Mouse (Mus musculus): ENCODE measurements around the gene Agrp. TPM values are rescaled to one million over a fixed set of nuclear protein-coding genes. Genes with fewer than 3 reads are reported as not detected.
"Not testable (repeated sequence)": the region's sequence is repeated elsewhere in the genome, so short reads cannot be mapped to it uniquely, and the experiment has no call there.

Gene Agrp
- polyA plus RNA-seq, 1 experiment from 2014 or later, result 0.73 TPM

GRCm38 (mm10) chr8:105575538-105575937 lies 61.7 kb downstream of the Agrp start:
- H3K9ac ChIP-seq (ENCODE audit: low read length), result no peak overlapping the region
- no peak overlapping the region for H3K27ac ChIP-seq (replicated peaks; ENCODE audit: low read depth, low read length)
- no peak overlapping the region for H3K4me3 ChIP-seq (ENCODE audit: low read depth, low read length)
- ATAC-seq (ENCODE audit: insufficient number of reproducible peaks, low FRiP score, low TSS enrichment, low read depth) (no peak), DNase-seq (ENCODE audit: low spot score) (no peak)
- H3K36me3 ChIP-seq (ENCODE audit: control insufficient read depth, insufficient read depth, low read length), result no peaks in the 10 kb centered on the region
- WGBS, result 68% methylated on average over 3 of the region's 3 CpGs
- no peaks in the 10 kb centered on the region for H3K27me3 ChIP-seq (ENCODE audit: control insufficient read depth, insufficient read depth, low read length)
- H3K9me3 ChIP-seq (ENCODE audit: control insufficient read depth, low read length), result no peaks in the 10 kb centered on the region
- H3K4me1 ChIP-seq (ENCODE audit: control insufficient read depth, insufficient read depth, low read length), result no peaks in the 10 kb centered on the region
- H3K4me2 ChIP-seq (ENCODE audit: low read depth, severe bottlenecking), result no peak overlapping the region

- H3K4me1 ChIP-seq (ENCODE audit: control insufficient read depth, insufficient read depth, low read length), result no peaks in the 10 kb centered on the region
- ATAC-seq (ENCODE audit: insufficient number of reproducible peaks, low FRiP score, low TSS enrichment, low read depth), result no peak
- no peak overlapping the region for H3K4me2 ChIP-seq (ENCODE audit: low read depth, severe bottlenecking)
- 52% methylated on average over 6 of the region's 6 CpGs for WGBS
- no peak overlapping the region for H3K4me3 ChIP-seq (ENCODE audit: low read depth, low read length)
- no peak for DNase-seq (ENCODE audit: low spot score)
- no peak overlapping the region for H3K9ac ChIP-seq (ENCODE audit: low read length)
- H3K36me3 ChIP-seq (ENCODE audit: control insufficient read depth, insufficient read depth, low read length), result no peaks in the 10 kb centered on the region
- no peaks in the 10 kb centered on the region for H3K9me3 ChIP-seq (ENCODE audit: control insufficient read depth, low read length)
- no peaks in the 10 kb centered on the region for H3K27me3 ChIP-seq (ENCODE audit: control insufficient read depth, insufficient read depth, low read length)
- H3K27ac ChIP-seq (replicated peaks; ENCODE audit: low read depth, low read length), result no peak overlapping the region
Observed at GRCm38 (mm10) chr8:105574741-105575140, 62.5 kb downstream of the Agrp start.

GRCm38 (mm10) chr8:105573427-105573826 lies 63.8 kb downstream of the Agrp start:
- Histone ChIP-seq H3K4me3 (ENCODE audit: low read depth, low read length) (no peak overlapping the region), H3K36me3 (ENCODE audit: control insufficient read depth, insufficient read depth, low read length) (no peaks in the 10 kb centered on the region), H3K4me1 (ENCODE audit: control insufficient read depth, insufficient read depth, low read length) (no peaks in the 10 kb centered on the region), H3K9ac (ENCODE audit: low read length) (no peak overlapping the region), H3K4me2 (ENCODE audit: low read depth, severe bottlenecking) (no peak overlapping the region), H3K27ac (replicated peaks; ENCODE audit: low read depth, low read length) (no peak overlapping the region), H3K9me3 (ENCODE audit: control insufficient read depth, low read length) (no peaks in the 10 kb centered on the region), H3K27me3 (ENCODE audit: control insufficient read depth, insufficient read depth, low read length) (no peaks in the 10 kb centered on the region)
- DNase-seq (ENCODE audit: low spot score), result no peak
- ATAC-seq (ENCODE audit: insufficient number of reproducible peaks, low FRiP score, low TSS enrichment, low read depth), result no peak

GRCm38 (mm10) chr8:105571810-105572209 lies 65.4 kb downstream of the Agrp start:
- Histone ChIP-seq H3K9ac (ENCODE audit: low read length) (no peak overlapping the region), H3K4me2 (ENCODE audit: low read depth, severe bottlenecking) (no peak overlapping the region), H3K4me1 (ENCODE audit: control insufficient read depth, insufficient read depth, low read length) (peaks cover under 1% of the 10 kb centered on the region; the same call in 1 of the 2 replicates), H3K27me3 (ENCODE audit: control insufficient read depth, insufficient read depth, low read length) (no peaks in the 10 kb centered on the region), H3K4me3 (ENCODE audit: low read depth, low read length) (no peak overlapping the region), H3K9me3 (ENCODE audit: control insufficient read depth, low read length) (no peaks in the 10 kb centered on the region), H3K36me3 (ENCODE audit: control insufficient read depth, insufficient read depth, low read length) (no peaks in the 10 kb centered on the region), H3K27ac (replicated peaks; ENCODE audit: low read depth, low read length) (no peak overlapping the region)
- no peak for ATAC-seq (ENCODE audit: insufficient number of reproducible peaks, low FRiP score, low TSS enrichment, low read depth)
- DNase-seq (ENCODE audit: low spot score), result no peak
- WGBS, result 91% methylated on average over 9 of the region's 9 CpGs

GRCm38 (mm10) chr8:105566703-105567595 lies 70.2 kb downstream of the Agrp start:
- Histone ChIP-seq H3K27me3 (ENCODE audit: control insufficient read depth, insufficient read depth, low read length) (no peaks in the 10 kb centered on the region), H3K4me3 (ENCODE audit: low read depth, low read length) (peak overlapping the region; percentile 90), H3K9ac (ENCODE audit: low read length) (peak overlapping the region; percentile 61), H3K4me1 (ENCODE audit: control insufficient read depth, insufficient read depth, low read length) (peaks cover 8% of the 10 kb centered on the region), H3K27ac (replicated peaks; ENCODE audit: low read depth, low read length) (no peak overlapping the region), H3K9me3 (ENCODE audit: control insufficient read depth, low read length) (no peaks in the 10 kb centered on the region), H3K4me2 (ENCODE audit: low read depth, severe bottlenecking) (peak overlapping the region; percentile 93), H3K36me3 (ENCODE audit: control insufficient read depth, insufficient read depth, low read length) (no peaks in the 10 kb centered on the region)
- DNase-seq (ENCODE audit: low spot score), result peak; percentile 44
- ATAC-seq (ENCODE audit: insufficient number of reproducible peaks, low FRiP score, low TSS enrichment, low read depth), result no peak
- WGBS, result 27% methylated on average over 27 of the region's 27 CpGs

GRCm38 (mm10) chr8:105565952-105566702 lies 71.1 kb downstream of the Agrp start, which contains the start of gene Atp6v0d1:
TSS of gene Atp6v0d1 (minus strand) at chr8:105566047.
- peaks cover 8% of the 10 kb centered on the region for H3K4me1 ChIP-seq (ENCODE audit: control insufficient read depth, insufficient read depth, low read length)
- H3K4me3 ChIP-seq (ENCODE audit: low read depth, low read length), result peak within 1 kb of the TSS; percentile 90
- peak; percentile 99 for ATAC-seq (ENCODE audit: insufficient number of reproducible peaks, low FRiP score, low TSS enrichment, low read depth)
- no peaks in the 10 kb centered on the region for H3K36me3 ChIP-seq (ENCODE audit: control insufficient read depth, insufficient read depth, low read length)
- 3% methylated on average over 53 of the region's 53 CpGs for WGBS
- H3K27ac ChIP-seq (replicated peaks; ENCODE audit: low read depth, low read length), result no peak within 1 kb of the TSS
- H3K9ac ChIP-seq (ENCODE audit: low read length), result peak within 1 kb of the TSS; percentile 73
- DNase-seq (ENCODE audit: low spot score), result peak; percentile 99
- H3K9me3 ChIP-seq (ENCODE audit: control insufficient read depth, low read length), result no peaks in the 10 kb centered on the region
- H3K27me3 ChIP-seq (ENCODE audit: control insufficient read depth, insufficient read depth, low read length), result no peaks in the 10 kb centered on the region
- peak within 1 kb of the TSS; percentile 93 for H3K4me2 ChIP-seq (ENCODE audit: low read depth, severe bottlenecking)

GRCm38 (mm10) chr8:105565401-105565881 lies 71.8 kb downstream of the Agrp start:
- Histone ChIP-seq H3K36me3 (ENCODE audit: control insufficient read depth, insufficient read depth, low read length) (no peaks in the 10 kb centered on the region), H3K4me3 (ENCODE audit: low read depth, low read length) (peak overlapping the region; percentile 90), H3K4me1 (ENCODE audit: control insufficient read depth, insufficient read depth, low read length) (peaks cover 8% of the 10 kb centered on the region), H3K9me3 (ENCODE audit: control insufficient read depth, low read length) (no peaks in the 10 kb centered on the region), H3K4me2 (ENCODE audit: low read depth, severe bottlenecking) (peak overlapping the region; percentile 93), H3K27ac (replicated peaks; ENCODE audit: low read depth, low read length) (no peak overlapping the region), H3K27me3 (ENCODE audit: control insufficient read depth, insufficient read depth, low read length) (no peaks in the 10 kb centered on the region), H3K9ac (ENCODE audit: low read length) (peak overlapping the region; percentile 73)
- under 1% methylated on average over 31 of the region's 31 CpGs for WGBS
- peak; percentile 56 for ATAC-seq (ENCODE audit: insufficient number of reproducible peaks, low FRiP score, low TSS enrichment, low read depth)
- DNase-seq (ENCODE audit: low spot score), result peak; percentile 24

GRCm38 (mm10) chr8:105564573-105565229 lies 72.5 kb downstream of the Agrp start:
- peak overlapping the region; percentile 73 for H3K9ac ChIP-seq (ENCODE audit: low read length)
- WGBS, result 88% methylated on average over 9 of the region's 9 CpGs
- not testable (repeated sequence) for H3K27me3 ChIP-seq (ENCODE audit: control insufficient read depth, insufficient read depth, low read length); DNase-seq (ENCODE audit: low spot score); H3K27ac ChIP-seq (replicated peaks; ENCODE audit: low read depth, low read length); H3K36me3 ChIP-seq (ENCODE audit: control insufficient read depth, insufficient read depth, low read length); H3K4me1 ChIP-seq (ENCODE audit: control insufficient read depth, insufficient read depth, low read length); ATAC-seq (ENCODE audit: insufficient number of reproducible peaks, low FRiP score, low TSS enrichment, low read depth); H3K9me3 ChIP-seq (ENCODE audit: control insufficient read depth, low read length)
- H3K4me3 ChIP-seq (ENCODE audit: low read depth, low read length), result peak overlapping the region; percentile 90
- H3K4me2 ChIP-seq (ENCODE audit: low read depth, severe bottlenecking), result peak overlapping the region; percentile 93

Data from limb, embryonic 11.5 days (tissue).